Mouse (Mus musculus) limb, embryonic 12.5 days (tissue): Measurements from ENCODE around the gene Ssu2. TPM values are rescaled to one million over a fixed set of nuclear protein-coding genes. Genes with fewer than 3 reads are reported as not detected.

Source experiments
- ATAC-seq: fragments of 200-750 bp; cut with Nextera tagmentation; 2 replicates; pipeline ENCODE4 v1.8.0; 2017; ENCODE audit warnings: low read depth, moderate TSS enrichment; ENCODE audit not compliant: insufficient number of reproducible peaks, insufficient read depth, low FRiP score, low TSS enrichment
- H3K27ac ChIP-seq: fragments of 300-500 bp; sonication (generic); 2 replicates; pipeline ENCODE4 v1.5.1; 2016; ENCODE audit warnings: mild to moderate bottlenecking, moderate library complexity
- H3K27me3 ChIP-seq: fragments of 300-500 bp; sonication (generic); 2 replicates; pipeline ENCODE4 v1.6.1; 2016; ENCODE audit warnings: mild to moderate bottlenecking, moderate library complexity
- H3K36me3 ChIP-seq: fragments of 300-500 bp; sonication (generic); 2 replicates; pipeline ENCODE4 v1.6.1; 2016; ENCODE audit warnings: mild to moderate bottlenecking, moderate library complexity
- H3K4me1 ChIP-seq: fragments of 300-500 bp; sonication (generic); replicated peaks from 2 replicates; pipeline ENCODE4 v1.6.1; 2016
- H3K4me2 ChIP-seq: fragments of 300-500 bp; sonication (generic); 2 replicates; pipeline ENCODE4 v1.6.1; 2016; ENCODE audit warnings: mild to moderate bottlenecking, moderate library complexity
- H3K4me3 ChIP-seq: fragments of 300-500 bp; sonication (generic); replicated peaks from 2 replicates; pipeline ENCODE4 v1.5.1; 2016; ENCODE audit warnings: mild to moderate bottlenecking
- H3K9ac ChIP-seq: fragments of 300-500 bp; sonication (generic); replicated peaks from 2 replicates; pipeline ENCODE4 v1.6.1; 2016; ENCODE audit warnings: mild to moderate bottlenecking, moderate library complexity
- H3K9me3 ChIP-seq: fragments of 300-500 bp; sonication (generic); 2 replicates; pipeline ENCODE4 v1.6.1; 2016; ENCODE audit warnings: mild to moderate bottlenecking, moderate library complexity
- WGBS: fragments of 180-500 bp; shearing (Covaris S2); methylation state at CpG from one replicate; pipeline ENCODE4 v1.1.7; 2016; 5-methylcytosine and 5-hydroxymethylcytosine counted together
- polyA plus RNA-seq: library from polyadenylated mRNA; unstranded; fragments of >200 nt; fragmentation: Nextera tagmentation; extraction: Ambion mirVana; gene quantifications from 2 replicates; pipeline ENCODE4 v1.2.1, GENCODE M21; 2016

The Ssu2 gene
- polyA plus RNA-seq: 1.5 and 2.1 TPM in 2 replicates

DNA sequence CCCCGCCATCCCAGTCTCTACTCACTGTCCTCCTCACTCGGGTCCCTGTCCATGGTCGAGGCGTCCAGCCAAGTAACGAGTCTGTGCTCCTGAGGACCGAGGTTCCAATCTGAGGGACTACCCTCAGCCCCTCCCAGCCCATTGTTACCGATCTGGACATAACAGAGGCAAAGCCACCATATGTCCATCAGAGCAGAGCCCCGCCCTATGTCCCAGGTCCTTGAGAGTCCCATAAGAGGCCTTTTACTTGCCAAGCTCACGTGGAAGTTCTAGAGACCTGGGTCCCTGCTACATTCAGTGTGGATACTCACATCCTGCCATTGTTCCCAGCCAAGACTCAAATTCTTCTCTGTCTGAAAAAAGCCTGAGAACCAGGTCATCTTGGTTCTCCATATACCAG is at the start of gene Ssu2:
TSS of gene Ssu2 (minus strand) at position 77 of the 400 bp plus-strand sequence.
- Histone ChIP-seq H3K27me3 (no peaks in the 10 kb centered on the region), H3K36me3 (no peaks in the 10 kb centered on the region), H3K4me3 (no peak within 1 kb of the TSS), H3K27ac (no peak within 1 kb of the TSS), H3K9me3 (no peaks in the 10 kb centered on the region), H3K4me1 (peaks cover 4% of the 10 kb centered on the region; the same call in 1 of the 2 replicates), H3K4me2 (no peak within 1 kb of the TSS), H3K9ac (no peak within 1 kb of the TSS)
- ATAC-seq: no peak
- 82% methylated on average over 9 of the region's 9 CpGs for WGBS

DNA sequence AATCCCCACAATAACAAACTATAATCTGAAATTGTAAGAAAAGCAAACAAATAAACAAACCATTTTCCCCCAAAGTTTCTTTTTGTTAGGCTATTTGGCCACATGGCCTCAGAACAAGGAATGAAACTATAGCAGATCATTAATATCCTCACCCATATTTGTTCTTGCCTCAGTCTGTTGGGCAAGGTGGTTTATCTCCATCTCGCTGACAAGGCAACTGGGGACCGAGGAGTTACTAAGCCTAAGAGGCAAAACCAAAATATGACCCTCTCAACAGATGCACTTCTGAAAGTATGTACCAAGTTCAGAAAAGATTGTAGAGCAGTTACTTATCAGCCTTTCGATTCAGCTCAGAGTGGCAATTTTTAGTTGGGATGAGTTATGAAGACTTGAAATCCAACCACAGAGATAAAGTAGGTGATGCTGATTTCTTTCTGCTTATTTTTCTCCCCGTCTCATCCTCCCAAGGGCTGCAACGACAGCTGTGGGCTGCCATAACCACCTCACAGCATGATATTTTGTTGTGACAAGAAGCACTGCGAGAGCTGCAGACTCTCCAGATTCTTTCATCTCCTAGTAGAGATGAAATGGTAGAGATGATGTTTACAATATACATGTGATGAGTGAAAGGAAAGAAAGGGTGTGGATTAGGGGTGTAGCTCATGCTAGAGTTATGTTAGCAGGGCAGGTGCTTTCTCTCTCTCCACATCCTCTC is 38.4 kb upstream of the Ssu2 start:
- no peak overlapping the region for H3K4me2 ChIP-seq
- H3K4me3 ChIP-seq: no peak overlapping the region

DNA sequence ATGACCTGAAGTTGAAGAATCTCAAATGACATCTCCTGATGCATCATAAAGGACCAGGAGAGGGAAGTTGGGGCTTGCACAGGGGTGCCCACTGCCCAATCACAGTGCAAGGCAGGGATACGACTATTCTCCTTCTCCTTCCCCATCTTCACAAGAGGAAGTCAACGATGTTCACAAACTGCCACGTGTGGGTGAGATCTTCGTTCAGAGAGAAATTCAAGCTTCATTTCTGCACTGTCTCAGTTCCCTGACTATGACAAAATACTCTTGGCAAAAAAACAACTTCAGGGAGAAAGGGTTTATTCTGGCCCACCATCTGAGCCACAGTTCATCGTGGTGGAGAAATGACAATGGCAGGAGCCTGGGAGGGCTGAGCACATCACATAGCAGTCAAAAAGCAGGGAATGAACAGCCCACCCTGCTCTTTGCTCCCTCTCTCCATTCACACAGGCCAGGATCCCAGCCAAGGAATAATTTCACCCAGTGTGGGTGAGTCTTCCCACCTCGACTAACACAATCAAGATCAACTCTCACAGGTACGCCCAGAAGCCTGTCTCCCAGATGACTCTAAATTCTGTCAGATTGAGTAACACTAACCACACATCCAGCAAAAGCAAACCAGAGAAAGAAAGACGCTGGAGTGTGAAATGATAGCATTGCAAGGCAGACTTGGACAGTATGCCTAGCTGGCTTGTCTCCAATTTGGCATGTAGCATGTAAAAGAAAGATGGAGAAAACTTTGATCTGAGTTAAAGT is 36.1 kb upstream of the Ssu2 start:
- peaks cover 6% of the 10 kb centered on the region for H3K9me3 ChIP-seq
- no peak overlapping the region for H3K4me2 ChIP-seq
- H3K9ac ChIP-seq: no peak overlapping the region
- H3K4me3 ChIP-seq: no peak overlapping the region
- WGBS: 84% methylated on average over 8 of the region's 8 CpGs
- no peaks in the 10 kb centered on the region for H3K27me3 ChIP-seq
- no peak for ATAC-seq
- no peak overlapping the region for H3K27ac ChIP-seq
- no peaks in the 10 kb centered on the region for H3K36me3 ChIP-seq
- H3K4me1 ChIP-seq: no peaks in the 10 kb centered on the region

More for the DNA sequence above, 38.4 kb upstream of the Ssu2 start:
- Histone ChIP-seq H3K9ac (no peak overlapping the region), H3K27me3 (no peaks in the 10 kb centered on the region), H3K4me1 (no peaks in the 10 kb centered on the region), H3K36me3 (no peaks in the 10 kb centered on the region), H3K27ac (no peak overlapping the region), H3K9me3 (peaks cover 6% of the 10 kb centered on the region)
- ATAC-seq: no peak
- WGBS: 78% methylated on average over 6 of the region's 6 CpGs

DNA sequence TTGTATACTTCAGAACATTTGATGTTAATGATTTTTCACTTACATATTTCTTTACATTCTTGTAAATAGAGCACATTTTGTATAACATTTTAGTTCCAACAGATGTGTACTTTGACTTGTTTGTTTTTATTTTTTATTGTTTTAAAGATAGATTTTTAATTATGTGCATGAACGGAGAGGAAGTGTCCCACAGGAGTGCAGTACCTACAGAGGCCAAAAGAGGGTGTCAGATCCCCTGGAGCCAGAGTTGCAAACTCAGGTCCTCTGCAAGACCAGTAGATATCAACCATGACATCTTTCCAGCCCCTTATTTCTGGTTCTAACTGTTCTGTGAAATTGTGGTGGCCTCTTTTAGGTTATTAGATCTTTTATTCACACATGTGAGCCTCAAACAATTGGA is 33.1 kb upstream of the Ssu2 start:
- no peak overlapping the region for H3K27ac ChIP-seq
- H3K4me3 ChIP-seq: no peak overlapping the region
- peaks cover 6% of the 10 kb centered on the region for H3K9me3 ChIP-seq
- no peaks in the 10 kb centered on the region for H3K4me1 ChIP-seq
- H3K27me3 ChIP-seq: no peaks in the 10 kb centered on the region
- no peak overlapping the region for H3K9ac ChIP-seq
- WGBS: 97% methylated on average over 1 of the region's 1 CpGs
- H3K4me2 ChIP-seq: no peak overlapping the region
- H3K36me3 ChIP-seq: no peaks in the 10 kb centered on the region
- ATAC-seq: no peak

DNA sequence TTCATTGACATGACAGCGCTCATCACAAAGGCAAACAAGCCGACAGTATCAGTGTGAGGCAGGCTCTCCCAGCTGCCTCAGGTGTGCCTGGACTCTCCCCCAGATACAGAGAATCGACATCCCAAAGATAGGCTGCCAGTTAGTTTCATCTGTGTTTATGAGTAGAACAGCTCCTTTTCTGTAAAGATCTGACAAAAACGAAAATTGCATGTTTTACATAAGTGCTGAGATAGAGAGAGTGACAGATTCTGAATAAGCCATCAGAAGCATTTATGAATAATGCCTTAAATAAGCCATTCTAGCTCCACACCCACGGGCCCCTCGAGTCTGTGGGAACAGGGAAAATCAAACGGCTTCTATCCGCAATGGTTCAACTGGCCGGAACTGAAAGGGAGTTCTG is 31.5 kb upstream of the Ssu2 start:
- H3K9me3 ChIP-seq: peaks cover 6% of the 10 kb centered on the region
- no peak overlapping the region for H3K27ac ChIP-seq
- H3K4me3 ChIP-seq: no peak overlapping the region
- H3K9ac ChIP-seq: no peak overlapping the region
- H3K4me2 ChIP-seq: no peak overlapping the region
- ATAC-seq: no peak
- no peaks in the 10 kb centered on the region for H3K27me3 ChIP-seq
- no peaks in the 10 kb centered on the region for H3K4me1 ChIP-seq
- 87% methylated on average over 9 of the region's 9 CpGs for WGBS
- H3K36me3 ChIP-seq: no peaks in the 10 kb centered on the region

DNA sequence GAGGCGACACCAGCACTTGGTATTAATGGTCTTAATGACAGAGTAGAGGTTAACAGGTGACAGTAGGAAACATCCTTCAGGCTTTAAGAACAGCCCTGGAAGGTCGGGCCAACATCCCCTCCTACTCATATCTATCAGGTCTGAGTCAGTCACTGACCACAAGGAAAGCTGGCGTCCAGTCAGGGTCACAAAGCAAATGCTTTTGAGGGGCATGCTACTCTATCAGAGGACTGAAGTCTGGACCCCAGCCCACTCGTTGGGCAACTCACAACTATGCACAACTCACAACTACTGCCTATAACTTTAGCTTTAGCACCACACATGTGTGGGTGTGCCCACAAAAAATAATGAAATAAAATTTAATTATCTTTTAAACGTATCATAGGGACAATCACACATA is 16.3 kb upstream of the Ssu2 start:
- H3K9ac ChIP-seq: no peak overlapping the region
- no peaks in the 10 kb centered on the region for H3K9me3 ChIP-seq
- no peak overlapping the region for H3K4me3 ChIP-seq
- H3K36me3 ChIP-seq: no peaks in the 10 kb centered on the region
- no peaks in the 10 kb centered on the region for H3K4me1 ChIP-seq
- no peak for ATAC-seq
- 76% methylated on average over 5 of the region's 5 CpGs for WGBS
- no peak overlapping the region for H3K27ac ChIP-seq
- no peak overlapping the region for H3K4me2 ChIP-seq
- H3K27me3 ChIP-seq: no peaks in the 10 kb centered on the region

DNA sequence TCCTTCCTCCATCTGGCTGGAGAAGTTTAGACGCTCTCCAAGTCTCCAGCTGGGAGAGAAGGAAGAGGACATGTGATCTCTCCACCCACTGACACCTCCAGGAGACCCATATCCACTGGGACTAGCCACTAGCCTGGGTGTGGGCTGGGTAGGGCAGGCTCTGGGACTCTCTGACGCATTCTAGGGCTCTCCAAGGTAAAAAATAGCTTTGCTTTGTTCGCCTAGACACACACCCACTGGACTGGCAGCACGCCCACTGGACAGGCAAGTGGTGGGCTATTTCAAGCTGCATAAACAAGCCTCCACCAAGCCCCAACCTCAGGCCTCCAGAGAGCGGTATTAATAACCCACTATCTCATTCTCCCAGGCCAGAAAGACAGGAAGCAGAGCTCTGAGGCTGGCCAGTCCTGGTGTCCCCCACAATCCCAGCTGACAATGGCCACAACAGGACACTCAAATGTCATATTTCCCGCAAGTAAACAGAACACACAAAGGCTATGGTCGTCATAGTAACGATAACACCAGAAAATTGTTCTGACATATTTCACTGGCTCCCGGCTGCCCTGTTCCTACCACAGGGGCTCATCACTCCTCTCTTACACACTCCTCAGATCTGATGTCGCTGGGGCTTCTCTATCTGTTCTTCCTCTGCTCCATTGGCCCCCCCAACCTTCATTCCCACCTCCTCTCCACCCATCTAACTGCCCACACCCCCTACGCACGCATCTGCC is 14.3 kb upstream of the Ssu2 start:
- Histone ChIP-seq H3K4me1 (no peaks in the 10 kb centered on the region), H3K9ac (no peak overlapping the region), H3K27ac (no peak overlapping the region), H3K4me3 (no peak overlapping the region), H3K27me3 (no peaks in the 10 kb centered on the region), H3K4me2 (no peak overlapping the region), H3K9me3 (no peaks in the 10 kb centered on the region), H3K36me3 (no peaks in the 10 kb centered on the region)
- ATAC-seq: peak; percentile 58
- WGBS: 81% methylated on average over 12 of the region's 12 CpGs

DNA sequence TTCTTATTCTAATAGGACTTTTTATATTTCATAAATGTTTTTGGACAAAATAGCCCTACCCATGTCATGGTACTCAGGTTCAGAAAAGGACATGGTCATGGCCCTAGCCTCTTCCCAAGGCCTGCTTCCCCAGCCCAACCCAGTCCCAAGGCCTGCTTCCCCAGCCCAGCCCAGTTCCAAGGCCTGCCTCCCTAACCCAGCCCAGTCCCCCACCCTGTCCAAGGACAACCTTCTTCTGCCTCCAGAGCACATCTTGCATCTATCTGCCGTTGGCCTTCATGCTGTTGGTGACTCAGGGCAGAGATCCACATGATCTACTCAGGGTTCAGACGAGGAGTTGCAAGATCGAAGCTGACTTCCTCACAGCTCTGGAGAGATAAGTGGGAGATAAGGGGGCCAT is 9.5 kb upstream of the Ssu2 start:
- H3K27ac ChIP-seq: no peak overlapping the region
- no peak for ATAC-seq
- H3K4me2 ChIP-seq: no peak overlapping the region
- H3K9me3 ChIP-seq: no peaks in the 10 kb centered on the region
- H3K36me3 ChIP-seq: no peaks in the 10 kb centered on the region
- no peak overlapping the region for H3K4me3 ChIP-seq
- no peaks in the 10 kb centered on the region for H3K4me1 ChIP-seq
- H3K9ac ChIP-seq: no peak overlapping the region
- H3K27me3 ChIP-seq: no peaks in the 10 kb centered on the region; the same call in 1 of the 2 replicates
- 80% methylated on average over 3 of the region's 3 CpGs for WGBS

DNA sequence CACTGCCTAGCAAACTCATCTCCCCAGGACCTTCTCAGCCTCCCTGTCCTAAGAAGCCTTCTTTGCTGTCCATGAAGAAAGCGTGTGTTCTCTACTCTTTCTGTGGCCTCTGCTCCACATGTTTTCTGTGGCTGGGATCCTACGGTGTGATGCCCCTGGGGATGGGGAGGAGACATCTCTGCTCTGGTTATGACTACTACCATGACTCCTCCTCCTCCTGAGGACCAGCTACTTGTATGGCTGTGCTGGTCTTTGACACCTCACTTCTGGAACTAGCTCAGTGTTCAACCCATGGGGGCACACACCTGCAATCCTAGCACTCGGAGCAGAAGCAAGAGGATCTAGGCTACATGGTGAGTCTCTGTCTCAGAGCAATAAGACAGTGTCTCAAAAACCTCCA is 8.5 kb upstream of the Ssu2 start:
- no peaks in the 10 kb centered on the region; the same call in 1 of the 2 replicates for H3K27me3 ChIP-seq
- no peaks in the 10 kb centered on the region for H3K36me3 ChIP-seq
- ATAC-seq: no peak
- H3K27ac ChIP-seq: no peak overlapping the region
- WGBS: 80% methylated on average over 3 of the region's 3 CpGs
- no peak overlapping the region for H3K4me3 ChIP-seq
- H3K9ac ChIP-seq: no peak overlapping the region
- no peaks in the 10 kb centered on the region for H3K4me1 ChIP-seq
- H3K9me3 ChIP-seq: no peaks in the 10 kb centered on the region
- no peak overlapping the region for H3K4me2 ChIP-seq

DNA sequence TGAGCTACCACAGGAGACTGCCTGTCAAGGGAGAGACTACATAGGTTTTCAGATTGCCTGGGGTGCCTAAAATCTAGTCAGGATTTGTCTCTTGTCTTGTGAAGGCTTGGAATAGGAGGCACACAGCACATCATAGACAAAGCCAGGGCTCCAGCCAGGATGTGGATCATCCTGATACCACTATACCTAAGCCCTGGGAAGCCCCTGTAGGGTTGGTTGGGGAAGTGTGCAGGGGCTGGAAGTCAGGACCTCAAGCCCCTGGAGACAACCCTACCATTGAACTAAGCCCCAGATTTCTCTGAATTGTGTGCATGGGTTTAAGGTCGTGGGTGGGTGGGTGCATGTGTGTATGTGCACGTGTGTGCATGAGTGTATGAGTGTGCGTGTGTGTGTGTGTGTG is 562 bp upstream of the Ssu2 start:
- H3K9ac ChIP-seq: no peak overlapping the region
- WGBS: 77% methylated on average over 3 of the region's 3 CpGs
- no peaks in the 10 kb centered on the region for H3K4me1 ChIP-seq
- H3K4me2 ChIP-seq: no peak overlapping the region
- no peak overlapping the region for H3K4me3 ChIP-seq
- no peak overlapping the region for H3K27ac ChIP-seq
- H3K27me3 ChIP-seq: no peaks in the 10 kb centered on the region
- no peaks in the 10 kb centered on the region for H3K9me3 ChIP-seq
- H3K36me3 ChIP-seq: no peaks in the 10 kb centered on the region
- no peak for ATAC-seq

DNA sequence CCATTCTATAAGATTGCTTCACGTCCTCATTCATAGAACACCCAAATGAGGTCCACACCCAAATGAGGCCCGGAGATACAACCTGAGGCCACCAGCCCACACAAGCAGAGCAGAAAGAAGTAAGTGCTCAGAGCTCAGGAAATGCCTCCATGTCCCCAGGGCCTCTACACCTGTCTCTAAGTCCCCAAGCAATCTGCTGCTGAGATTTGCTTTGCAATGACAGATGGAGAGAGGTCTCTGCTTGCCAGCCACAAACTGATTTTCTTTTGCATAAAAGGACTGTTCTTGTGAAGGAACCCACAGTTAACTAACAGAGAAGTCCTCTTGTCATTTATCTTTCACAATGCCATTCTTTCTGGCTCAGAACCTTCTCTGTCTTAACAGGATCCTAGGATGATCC is 1.6 kb downstream of the Ssu2 start:
- no peak overlapping the region for H3K9ac ChIP-seq
- H3K4me3 ChIP-seq: no peak overlapping the region
- 55% methylated on average over 2 of the region's 2 CpGs for WGBS
- no peaks in the 10 kb centered on the region for H3K27me3 ChIP-seq
- H3K9me3 ChIP-seq: no peaks in the 10 kb centered on the region
- H3K4me1 ChIP-seq: peaks cover 5% of the 10 kb centered on the region; the same call in 1 of the 2 replicates
- H3K4me2 ChIP-seq: no peak overlapping the region
- no peak overlapping the region for H3K27ac ChIP-seq
- ATAC-seq: no peak
- H3K36me3 ChIP-seq: no peaks in the 10 kb centered on the region
